Mouse (Mus musculus): ENCODE data around the gene Agpat2. TPM values are rescaled to one million over a fixed set of nuclear protein-coding genes. Genes with fewer than 3 reads are reported as not detected.

Gene Agpat2
- total RNA-seq (2021): 1 to 10 TPM; 1.3 to 1.8 TPM
- long read RNA-seq, experiment 1: 0 reads
- long read RNA-seq, experiment 2: 0 reads

DNA sequence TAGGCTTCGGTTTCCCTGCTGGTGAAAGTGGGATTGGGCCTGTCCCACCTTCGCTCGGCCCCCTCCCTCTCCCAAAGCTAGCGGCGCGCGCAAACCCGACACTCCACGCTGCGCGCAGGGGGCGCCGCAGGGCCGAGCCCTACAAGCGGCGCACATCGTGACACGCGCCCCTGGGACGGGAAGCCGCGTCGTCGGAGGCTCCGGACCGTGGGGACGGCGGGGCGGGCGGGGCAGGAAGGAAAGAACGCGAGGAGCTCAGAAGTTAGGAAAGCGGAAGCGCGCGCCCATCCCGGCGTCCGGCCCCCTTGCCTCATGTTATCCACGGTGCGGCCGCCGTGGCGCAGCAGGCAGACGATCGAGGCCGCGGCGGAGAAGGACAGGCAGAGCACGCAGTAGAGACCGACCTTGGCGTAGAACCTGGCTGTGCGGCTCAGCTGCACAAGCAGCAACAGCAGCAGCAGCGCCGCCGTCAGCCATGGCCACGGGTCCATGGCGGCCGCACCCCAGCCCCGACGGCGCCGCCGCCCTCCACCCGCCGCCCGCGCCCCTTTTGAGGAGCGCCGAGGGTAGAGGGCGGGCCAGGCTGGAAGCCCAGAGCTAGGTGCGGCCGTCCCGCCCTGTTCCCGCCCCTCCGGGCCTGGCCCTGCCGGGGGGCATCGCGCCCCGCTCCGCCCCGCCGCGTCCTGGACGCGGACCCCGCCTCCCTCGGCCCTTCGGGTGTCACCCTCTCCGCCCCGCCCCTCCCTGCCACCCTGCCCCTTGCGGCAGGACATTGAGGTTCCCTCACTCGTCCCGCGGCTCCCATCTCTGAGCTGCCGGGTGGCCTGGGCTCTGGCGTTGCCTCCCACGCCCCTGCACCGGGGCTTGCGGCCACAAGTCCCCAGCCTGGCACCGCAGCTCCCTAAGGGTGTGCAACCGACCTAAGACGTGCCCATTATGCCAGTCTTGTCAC is at the start of gene Agpat2:
Agpat2 (minus strand) TSS at position 698 of the 952 bp plus-strand sequence.
- peak within 1 kb of the TSS; percentile 58 for H3K4me3 ChIP-seq
- DNase-seq (ENCODE audit: extremely low spot score in 1 of 2, low spot score in 2 of 2): peak in 1 of 2 experiments; percentile 27
- intact Hi-C loops (cut with DNase I): no loop called here
- H3K27ac ChIP-seq: no peak within 1 kb of the TSS; the same call in 1 of the 2 replicates
- TF ChIP-seq CTCF (IDR thresholded peaks at IDR 0.05): peak; percentile 9

DNA sequence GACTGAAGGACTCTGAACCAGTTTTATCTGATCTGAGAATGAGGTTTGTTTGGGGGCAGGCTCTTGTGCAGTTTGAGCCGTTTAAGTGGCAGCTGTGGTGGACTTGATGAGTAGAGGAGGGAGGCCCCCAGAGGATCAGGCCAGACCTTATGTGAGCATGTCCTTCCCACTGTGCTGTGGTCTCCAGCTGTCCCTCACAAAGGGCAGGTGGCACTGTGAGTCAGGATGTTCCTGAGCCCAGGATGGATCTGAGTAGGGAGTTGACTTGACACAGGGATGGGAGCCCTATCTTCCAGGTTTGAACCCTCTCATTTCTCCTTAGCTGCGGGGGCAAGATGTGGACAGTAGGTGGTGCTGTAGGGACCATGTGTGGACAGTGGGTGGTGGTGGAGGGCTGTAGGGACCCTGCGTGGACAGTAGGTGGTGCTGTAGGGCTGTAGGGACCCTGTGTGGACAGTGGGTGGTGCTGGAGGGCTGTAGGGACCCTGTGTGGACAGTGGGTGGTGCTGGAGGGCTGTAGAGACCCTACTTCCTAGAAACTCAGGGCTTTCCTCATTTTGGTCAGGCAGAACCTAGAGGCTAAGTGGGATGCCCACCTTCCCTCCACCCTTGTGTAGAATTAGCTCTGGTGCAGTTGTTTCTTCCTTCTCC is 42.6 kb upstream of the Agpat2 start:
- H3K27ac ChIP-seq: no peak overlapping the region
- DNase-seq (ENCODE audit: extremely low spot score in 1 of 2, low spot score in 2 of 2): peak in 1 of 2 experiments; percentile 62
- H3K4me3 ChIP-seq: no peak overlapping the region
- intact Hi-C loops (cut with DNase I): loop anchor here (5.0 kb wide), 2 partner anchors 391 to 591 kb away; no protein-coding TSS in a partner anchor
- peak; percentile 79 for TF ChIP-seq CTCF (IDR thresholded peaks at IDR 0.05)

DNA sequence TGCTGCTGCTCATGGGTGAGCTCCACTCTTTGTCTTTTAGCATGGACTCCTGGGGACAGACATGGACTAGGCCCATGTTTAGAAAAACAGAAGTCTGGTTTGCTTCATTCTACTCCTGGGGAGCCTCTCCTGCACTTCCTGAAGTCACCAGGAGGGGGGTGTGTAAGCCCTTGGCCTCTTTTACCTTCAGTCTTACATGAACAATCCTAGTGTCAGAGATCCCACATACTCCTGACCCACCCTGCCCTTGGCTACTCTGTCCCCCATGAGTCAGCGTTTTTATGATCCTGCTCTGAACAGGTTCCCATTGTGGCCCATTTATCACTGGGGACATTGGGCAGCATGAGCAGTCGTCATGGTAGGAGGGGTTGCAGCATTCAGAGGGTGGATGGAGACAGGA is 39.7 kb upstream of the Agpat2 start:
- no peak for DNase-seq (ENCODE audit: extremely low spot score in 1 of 2, low spot score in 2 of 2)
- no peak overlapping the region for H3K4me3 ChIP-seq
- intact Hi-C loops (cut with DNase I): no loop called here
- no peak overlapping the region for H3K27ac ChIP-seq
- TF ChIP-seq CTCF (IDR thresholded peaks at IDR 0.05): peak; percentile 51

DNA sequence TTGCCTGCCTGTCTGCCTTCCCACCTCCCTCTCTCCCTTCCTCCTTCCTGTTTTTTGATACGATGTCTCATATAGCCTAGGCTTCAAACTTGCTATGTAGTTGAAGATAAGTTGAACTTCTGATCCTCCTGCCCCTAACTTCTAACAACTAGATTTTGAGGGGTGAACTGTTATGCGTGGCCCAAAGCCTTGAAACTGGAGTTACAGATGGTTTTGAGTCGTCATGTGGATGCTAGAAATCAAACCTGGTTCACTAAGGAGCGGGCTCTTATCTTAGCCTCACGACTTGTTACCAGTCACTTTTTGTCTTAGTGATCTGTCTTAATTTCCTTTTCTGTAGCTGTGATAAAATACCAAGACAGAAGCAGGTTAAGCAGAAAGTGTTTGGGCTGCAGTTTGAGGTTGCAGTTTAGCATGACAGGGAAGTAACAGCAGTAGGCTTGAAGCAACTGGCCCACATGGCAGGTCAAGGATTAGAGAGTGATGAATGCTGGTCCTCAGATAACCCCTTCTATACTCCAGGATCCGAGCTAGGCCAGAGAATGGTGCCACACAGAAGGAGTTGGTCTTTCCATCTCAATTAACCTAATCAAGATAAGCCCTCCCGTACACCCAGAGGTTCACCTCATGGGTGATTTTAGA is 36.9 kb upstream of the Agpat2 start:
- Histone ChIP-seq H3K4me3 (no peak overlapping the region), H3K27ac (no peak overlapping the region)
- DNase-seq (ENCODE audit: extremely low spot score in 1 of 2, low spot score in 2 of 2): no peak
- no peak for TF ChIP-seq CTCF (IDR thresholded peaks at IDR 0.05)
- intact Hi-C loops (cut with DNase I): no loop called here

DNA sequence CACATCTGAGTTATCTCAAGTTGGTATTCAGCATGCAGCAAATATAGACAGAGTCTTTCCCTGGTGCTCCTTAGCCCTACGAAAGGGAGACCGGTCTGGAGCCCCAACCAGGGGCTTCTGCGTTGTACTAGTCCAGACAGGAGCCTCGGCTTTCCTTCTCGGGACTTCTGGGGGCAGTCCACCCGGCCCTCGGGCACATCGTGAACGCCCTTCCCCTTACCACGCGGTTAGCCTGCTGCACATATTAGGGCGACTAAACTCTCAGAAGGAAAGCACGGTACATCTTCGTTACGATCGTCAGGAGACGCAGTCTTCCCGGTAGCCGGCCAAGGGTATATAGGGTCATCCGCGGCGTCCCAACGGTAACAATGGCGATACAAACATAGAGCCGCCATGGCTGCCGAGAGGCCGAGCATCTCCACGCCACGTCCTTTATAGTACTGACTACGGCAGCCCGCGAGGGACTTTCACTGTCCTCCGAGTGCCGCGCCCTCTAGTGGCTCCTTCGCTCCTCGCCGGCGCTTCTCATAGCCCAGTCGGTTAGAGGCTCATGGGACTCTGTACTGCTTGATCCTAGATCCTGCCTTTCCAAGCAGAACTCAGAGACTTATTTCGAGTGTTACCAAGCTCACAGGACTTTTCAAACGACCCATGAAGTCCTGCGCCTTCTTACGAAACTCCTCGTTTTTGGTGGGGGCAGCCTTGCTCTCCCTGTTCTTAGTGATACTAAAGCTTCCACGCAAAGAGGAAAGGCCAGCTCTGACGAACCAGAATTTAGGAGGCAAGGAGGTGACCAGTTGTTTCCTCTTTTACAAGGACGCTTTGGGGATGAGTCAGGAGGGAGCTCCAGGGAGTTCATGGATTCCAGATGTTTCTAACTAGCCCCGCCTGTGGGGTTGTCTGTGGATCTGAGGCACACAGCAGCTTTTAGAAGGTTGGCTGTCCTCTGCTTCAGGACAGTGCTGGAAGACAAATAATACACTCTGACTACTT is 35.9 kb upstream of the Agpat2 start:
- Histone ChIP-seq H3K4me3 (peak overlapping the region; percentile 97), H3K27ac (peak overlapping the region; percentile 89)
- intact Hi-C loops (cut with DNase I): loop anchor here (5.0 kb wide), 1 partner anchor 193 kb away; the partner anchor contains the start of gene Sec16a
- peak; percentile 99 for TF ChIP-seq CTCF (IDR thresholded peaks at IDR 0.05)
- DNase-seq (ENCODE audit: extremely low spot score in 1 of 2, low spot score in 2 of 2): peak; percentile 96 to 99

DNA sequence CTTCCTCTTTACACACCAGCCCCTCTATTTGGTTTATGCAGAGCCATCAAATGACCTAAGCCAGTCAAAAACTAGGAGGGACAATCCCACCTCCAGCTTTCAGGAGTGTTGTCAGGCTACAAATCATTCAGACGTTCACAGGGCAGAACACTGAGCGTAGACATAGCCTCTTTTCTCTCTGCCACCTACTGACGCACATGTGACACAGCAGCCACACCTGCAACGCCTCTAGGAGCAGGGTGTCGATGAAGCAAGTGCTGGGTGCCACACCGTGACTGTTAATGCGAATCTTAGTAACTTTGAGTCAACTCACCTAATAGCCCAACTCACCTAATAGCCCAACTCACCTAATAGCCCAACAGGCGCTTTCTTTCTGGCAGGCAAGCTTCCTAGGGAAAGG is 34.9 kb upstream of the Agpat2 start:
- TF ChIP-seq CTCF (IDR thresholded peaks at IDR 0.05): peak; percentile 26
- intact Hi-C loops (cut with DNase I): loop anchor here (5.0 kb wide), 1 partner anchor 192 kb away; the partner anchor contains the start of gene Sec16a
- Histone ChIP-seq H3K27ac (no peak overlapping the region), H3K4me3 (peak overlapping the region; percentile 97)
- DNase-seq (ENCODE audit: extremely low spot score in 1 of 2, low spot score in 2 of 2): no peak

DNA sequence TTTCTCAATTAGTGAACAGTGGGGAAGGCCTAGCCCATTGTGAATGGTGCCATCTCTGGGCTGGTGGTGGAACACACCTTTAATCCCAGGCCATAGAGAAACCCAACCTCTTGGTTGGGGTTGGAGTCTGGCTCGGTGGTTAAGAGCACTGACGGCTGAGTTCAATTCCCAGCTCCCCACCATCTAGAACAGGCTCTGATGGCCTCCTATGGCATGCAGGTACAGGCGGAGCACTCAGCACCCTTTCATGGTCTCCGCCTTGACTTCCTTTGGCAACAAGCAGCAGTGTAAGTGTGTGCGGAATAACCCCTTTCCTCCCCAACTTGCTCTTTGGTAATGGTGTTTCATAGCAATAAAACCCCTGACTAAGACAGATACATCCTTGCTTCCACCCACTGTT is 34.4 kb upstream of the Agpat2 start:
- intact Hi-C loops (cut with DNase I): loop anchor here (5.0 kb wide), 1 partner anchor 191 kb away; the partner anchor contains the start of gene Sec16a
- H3K27ac ChIP-seq: no peak overlapping the region
- TF ChIP-seq CTCF (IDR thresholded peaks at IDR 0.05): no peak
- peak overlapping the region; percentile 97; the same call in 1 of the 2 replicates for H3K4me3 ChIP-seq
- DNase-seq (ENCODE audit: extremely low spot score in 1 of 2, low spot score in 2 of 2): no peak

DNA sequence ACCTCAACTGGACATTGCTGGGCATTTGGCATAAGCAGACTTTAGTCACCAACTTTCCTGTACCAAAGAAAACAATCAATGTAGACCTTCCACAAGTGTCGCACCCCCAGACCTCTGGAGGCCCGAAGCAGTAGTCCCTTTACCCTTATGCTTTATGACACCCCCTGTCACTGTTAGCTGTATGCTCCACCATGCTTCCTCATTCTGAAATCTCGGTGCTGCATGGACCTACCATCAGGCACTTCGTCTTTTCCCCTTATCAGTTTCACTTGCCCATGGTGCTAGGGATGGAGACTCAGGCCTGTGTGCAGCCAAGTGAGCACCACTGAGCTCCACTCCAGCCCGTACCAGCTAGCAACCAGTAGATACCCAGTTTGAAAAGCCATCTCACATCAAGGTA is 33.8 kb upstream of the Agpat2 start:
- H3K4me3 ChIP-seq: no peak overlapping the region
- DNase-seq (ENCODE audit: extremely low spot score in 1 of 2, low spot score in 2 of 2): no peak
- intact Hi-C loops (cut with DNase I): loop anchor here (5.0 kb wide), 1 partner anchor 191 kb away; the partner anchor contains the start of gene Sec16a
- no peak for TF ChIP-seq CTCF (IDR thresholded peaks at IDR 0.05)
- no peak overlapping the region for H3K27ac ChIP-seq

DNA sequence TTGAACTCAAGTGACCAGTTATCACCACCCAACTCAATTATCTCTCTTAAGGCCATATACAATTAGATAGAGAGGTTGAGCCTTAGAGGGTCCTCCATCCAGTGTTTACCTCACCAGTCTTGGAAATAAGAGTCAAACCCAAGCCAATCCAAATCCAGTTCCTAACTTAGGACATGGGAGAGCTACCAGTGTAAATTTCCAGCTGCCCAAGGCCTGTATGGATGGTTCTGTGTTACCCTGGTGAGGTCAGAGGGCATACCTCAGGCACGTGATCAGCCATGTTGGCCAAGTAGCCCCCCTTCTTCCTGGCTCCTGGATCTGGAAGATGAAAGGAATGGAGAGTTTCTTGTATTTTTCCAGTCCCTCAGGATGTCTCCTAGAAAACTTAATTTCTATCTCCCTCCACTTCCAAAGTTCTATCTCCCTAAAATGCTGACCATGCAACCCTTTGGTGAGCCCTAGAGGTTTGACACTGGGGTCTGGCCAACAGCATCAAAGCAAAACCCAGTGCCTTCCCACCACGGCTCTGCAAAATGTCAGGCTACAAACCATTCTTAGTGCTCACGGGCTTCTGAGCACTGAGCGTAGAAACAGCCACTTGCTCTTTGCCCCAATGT is 33.2 kb upstream of the Agpat2 start:
- intact Hi-C loops (cut with DNase I): loop anchor here (5.0 kb wide), 1 partner anchor 190 kb away; the partner anchor contains the start of gene Sec16a
- no peak for DNase-seq (ENCODE audit: extremely low spot score in 1 of 2, low spot score in 2 of 2)
- Histone ChIP-seq H3K27ac (no peak overlapping the region), H3K4me3 (no peak overlapping the region)
- no peak for TF ChIP-seq CTCF (IDR thresholded peaks at IDR 0.05)

DNA sequence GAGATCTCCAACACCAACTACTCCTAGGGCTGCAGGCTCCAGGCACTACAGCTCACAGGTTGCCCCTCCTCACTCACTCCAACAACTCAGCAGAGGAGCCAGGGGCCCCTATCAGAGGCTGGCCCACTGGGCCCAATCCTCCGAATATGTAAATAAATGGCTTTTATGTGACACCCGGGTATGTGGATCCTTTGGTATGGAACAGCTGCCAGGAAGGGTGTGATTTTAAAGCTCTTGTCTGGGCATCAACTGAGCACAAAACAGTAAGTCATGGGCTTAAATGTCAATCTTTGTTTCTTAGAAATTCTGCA is 32.1 kb upstream of the Agpat2 start:
- intact Hi-C loops (cut with DNase I): loop anchor here (5.0 kb wide), 1 partner anchor 189 kb away; the partner anchor contains the start of gene Sec16a
- TF ChIP-seq CTCF (IDR thresholded peaks at IDR 0.05): no peak
- Histone ChIP-seq H3K4me3 (no peak overlapping the region), H3K27ac (no peak overlapping the region)
- DNase-seq (ENCODE audit: extremely low spot score in 1 of 2, low spot score in 2 of 2): no peak

All from left cerebral cortex, adult 2 months (tissue).